Mouse (Mus musculus): ENCODE measurements around the gene Sun2. TPM values are rescaled to one million over a fixed set of nuclear protein-coding genes. Genes with fewer than 3 reads are reported as not detected.
A peak's percentile ranks its signal among the peaks of the same experiment; 100 is the strongest.

Sun2 gene
- total and polyA plus RNA-seq, 3 experiments, result 57.9 to 96.7 (median 83.3) TPM

- Histone ChIP-seq H3K79me2 (replicated peaks; ENCODE audit: control insufficient read depth, insufficient read depth, low read length) (no peaks in the 10 kb centered on the region), H3K9ac (ENCODE audit: low read depth, low read length) (no peak overlapping the region), H3K36me3 (ENCODE audit: control insufficient read depth, insufficient read depth, low read length) (no peaks in the 10 kb centered on the region), H3K4me1 (ENCODE audit: control insufficient read depth, insufficient read depth, low read length) (peaks cover 3% of the 10 kb centered on the region; the same call in 1 of the 2 replicates), H3K4me3 (no peak overlapping the region), H3K27ac (no peak overlapping the region), H3K27me3 (ENCODE audit: control insufficient read depth, insufficient read depth, low read length) (no peaks in the 10 kb centered on the region)
- no peak for TF ChIP-seq CTCF (IDR thresholded peaks at IDR 0.05)
- no peak for TF ChIP-seq EP300 (IDR thresholded peaks at IDR 0.05; ENCODE audit: insufficient read depth, low read depth, low read length)
- no peak for TF ChIP-seq POLR2A (IDR thresholded peaks at IDR 0.05; ENCODE audit: insufficient read depth, low read depth, low read length)
- intact Hi-C loops (cut with DNase I), result loop anchor here (1.0 to 5.0 kb wide), 3 partner anchors 53 to 128 kb away; no protein-coding TSS in a partner anchor
- no peak for DNase-seq
- WGBS, result 55% methylated on average over 4 of the region's 4 CpGs
Measured at GRCm38 (mm10) chr15:79753873-79754272, 11.5 kb upstream of the Sun2 start.

- Histone ChIP-seq H3K79me2 (replicated peaks; ENCODE audit: control insufficient read depth, insufficient read depth, low read length) (no peaks in the 10 kb centered on the region), H3K4me3 (no peak overlapping the region), H3K9ac (ENCODE audit: low read depth, low read length) (no peak overlapping the region), H3K4me1 (ENCODE audit: control insufficient read depth, insufficient read depth, low read length) (peaks cover 3% of the 10 kb centered on the region; the same call in 1 of the 2 replicates), H3K27ac (no peak overlapping the region), H3K36me3 (ENCODE audit: control insufficient read depth, insufficient read depth, low read length) (no peaks in the 10 kb centered on the region), H3K27me3 (ENCODE audit: control insufficient read depth, insufficient read depth, low read length) (no peaks in the 10 kb centered on the region)
- DNase-seq, result no peak
- WGBS, result 90% methylated on average over 3 of the region's 3 CpGs
- intact Hi-C loops (cut with DNase I), result loop anchor here (1.0 to 5.0 kb wide), 3 partner anchors 54 to 129 kb away; no protein-coding TSS in a partner anchor
- TF ChIP-seq POLR2A (IDR thresholded peaks at IDR 0.05; ENCODE audit: insufficient read depth, low read depth, low read length) (no peak), CTCF (IDR thresholded peaks at IDR 0.05) (no peak), EP300 (IDR thresholded peaks at IDR 0.05; ENCODE audit: insufficient read depth, low read depth, low read length) (no peak)
Measured at GRCm38 (mm10) chr15:79753420-79753752, 11.1 kb upstream of the Sun2 start.

GRCm38 (mm10) chr15:79752742-79753419 is 10.5 kb upstream of the Sun2 start:
- no peak overlapping the region for H3K27ac ChIP-seq
- H3K4me3 ChIP-seq, result no peak overlapping the region
- 20% methylated on average over 11 of the region's 11 CpGs for WGBS
- H3K79me2 ChIP-seq (replicated peaks; ENCODE audit: control insufficient read depth, insufficient read depth, low read length), result no peaks in the 10 kb centered on the region
- no peak for TF ChIP-seq CTCF (IDR thresholded peaks at IDR 0.05)
- TF ChIP-seq EP300 (IDR thresholded peaks at IDR 0.05; ENCODE audit: insufficient read depth, low read depth, low read length), result peak; percentile 86; the same call in 1 of the 2 replicates
- peak; percentile 32; the same call in 1 of the 2 replicates for TF ChIP-seq POLR2A (IDR thresholded peaks at IDR 0.05; ENCODE audit: insufficient read depth, low read depth, low read length)
- intact Hi-C loops (cut with DNase I), result loop anchor here (1.0 to 5.0 kb wide), 3 partner anchors 54 to 129 kb away; no protein-coding TSS in a partner anchor
- DNase-seq, result peak; percentile 80 to 84
- H3K9ac ChIP-seq (ENCODE audit: low read depth, low read length), result no peak overlapping the region
- H3K4me1 ChIP-seq (ENCODE audit: control insufficient read depth, insufficient read depth, low read length), result peaks cover 3% of the 10 kb centered on the region; the same call in 1 of the 2 replicates
- no peaks in the 10 kb centered on the region for H3K36me3 ChIP-seq (ENCODE audit: control insufficient read depth, insufficient read depth, low read length)
- no peaks in the 10 kb centered on the region for H3K27me3 ChIP-seq (ENCODE audit: control insufficient read depth, insufficient read depth, low read length)

- Histone ChIP-seq H3K9ac (ENCODE audit: low read depth, low read length) (no peak overlapping the region), H3K79me2 (replicated peaks; ENCODE audit: control insufficient read depth, insufficient read depth, low read length) (no peaks in the 10 kb centered on the region), H3K36me3 (ENCODE audit: control insufficient read depth, insufficient read depth, low read length) (no peaks in the 10 kb centered on the region), H3K4me3 (no peak overlapping the region), H3K27ac (no peak overlapping the region), H3K27me3 (ENCODE audit: control insufficient read depth, insufficient read depth, low read length) (no peaks in the 10 kb centered on the region), H3K4me1 (ENCODE audit: control insufficient read depth, insufficient read depth, low read length) (peaks cover 3% of the 10 kb centered on the region; the same call in 1 of the 2 replicates)
- WGBS, result 69% methylated on average over 17 of the region's 17 CpGs
- intact Hi-C loops (cut with DNase I), result loop anchor here (5.0 kb wide), 2 partner anchors 56 to 131 kb away; no protein-coding TSS in a partner anchor
- TF ChIP-seq EP300 (IDR thresholded peaks at IDR 0.05; ENCODE audit: insufficient read depth, low read depth, low read length), result no peak
- DNase-seq, result no peak
Measured at GRCm38 (mm10) chr15:79751772-79752171, 9.4 kb upstream of the Sun2 start.

- TF ChIP-seq POLR2A (IDR thresholded peaks at IDR 0.05; ENCODE audit: insufficient read depth, low read depth, low read length), result no peak
- no peak for TF ChIP-seq CTCF (IDR thresholded peaks at IDR 0.05)
- TF ChIP-seq EP300 (IDR thresholded peaks at IDR 0.05; ENCODE audit: insufficient read depth, low read depth, low read length), result no peak
- Histone ChIP-seq H3K9ac (ENCODE audit: low read depth, low read length) (no peak overlapping the region), H3K27me3 (ENCODE audit: control insufficient read depth, insufficient read depth, low read length) (no peaks in the 10 kb centered on the region), H3K36me3 (ENCODE audit: control insufficient read depth, insufficient read depth, low read length) (no peaks in the 10 kb centered on the region), H3K79me2 (replicated peaks; ENCODE audit: control insufficient read depth, insufficient read depth, low read length) (no peaks in the 10 kb centered on the region), H3K4me1 (ENCODE audit: control insufficient read depth, insufficient read depth, low read length) (no peaks in the 10 kb centered on the region), H3K27ac (no peak overlapping the region), H3K4me3 (no peak overlapping the region)
- 84% methylated on average over 8 of the region's 8 CpGs for WGBS
- intact Hi-C loops (cut with DNase I), result loop anchor here (5.0 kb wide), 2 partner anchors 57 to 132 kb away; no protein-coding TSS in a partner anchor
- DNase-seq, result no peak
Measured at GRCm38 (mm10) chr15:79750266-79750665, 7.9 kb upstream of the Sun2 start.

- 86% methylated on average over 7 of the region's 7 CpGs for WGBS
- H3K27me3 ChIP-seq (ENCODE audit: control insufficient read depth, insufficient read depth, low read length), result no peaks in the 10 kb centered on the region
- H3K4me3 ChIP-seq, result no peak overlapping the region
- H3K36me3 ChIP-seq (ENCODE audit: control insufficient read depth, insufficient read depth, low read length), result no peaks in the 10 kb centered on the region
- no peak for DNase-seq
- no peak overlapping the region for H3K27ac ChIP-seq
- intact Hi-C loops (cut with DNase I), result loop anchor here (10.0 kb wide), 1 partner anchor 326 kb away; no protein-coding TSS in a partner anchor
- H3K9ac ChIP-seq (ENCODE audit: low read depth, low read length), result no peak overlapping the region
- no peak for TF ChIP-seq CTCF (IDR thresholded peaks at IDR 0.05)
- no peak for TF ChIP-seq POLR2A (IDR thresholded peaks at IDR 0.05; ENCODE audit: insufficient read depth, low read depth, low read length)
- TF ChIP-seq EP300 (IDR thresholded peaks at IDR 0.05; ENCODE audit: insufficient read depth, low read depth, low read length), result no peak
- no peaks in the 10 kb centered on the region for H3K79me2 ChIP-seq (replicated peaks; ENCODE audit: control insufficient read depth, insufficient read depth, low read length)
- H3K4me1 ChIP-seq (ENCODE audit: control insufficient read depth, insufficient read depth, low read length), result no peaks in the 10 kb centered on the region
Measured at GRCm38 (mm10) chr15:79749162-79749561, 6.8 kb upstream of the Sun2 start.

Data from heart, adult 2 months (tissue).